Comparison of ENCODE assay signal across 8 mouse cellular contexts in the genomic region with DNA sequence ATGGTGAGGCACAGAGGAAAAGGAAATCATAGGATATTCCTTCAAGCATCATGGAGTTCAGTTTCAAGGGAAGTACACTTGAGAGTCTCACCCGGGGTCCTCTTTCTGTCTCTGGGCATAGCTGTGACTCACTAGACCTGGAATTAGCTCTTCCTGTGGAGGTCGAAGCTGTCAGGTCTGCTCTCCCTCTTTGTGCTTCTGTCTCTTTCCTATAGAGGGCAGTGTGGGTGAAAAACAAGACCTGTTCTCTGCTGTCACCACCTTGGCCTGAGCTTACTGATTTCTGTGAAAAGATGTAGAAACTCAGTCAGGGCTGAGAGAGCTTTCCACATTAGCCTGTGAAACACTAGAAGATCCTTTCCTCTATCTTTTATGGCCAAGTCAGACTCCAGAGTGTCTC. TPM values are rescaled to one million over a fixed set of nuclear protein-coding genes. Genes with fewer than 3 reads are reported as not detected.
DNase-seq lines count a peak whose midpoint lies in the region; ATAC-seq lines count a peak whose summit lies in the region.

No protein-coding gene starts in this region.

- H3K4me1 ChIP-seq in forebrain, embryonic 13.5 days: peaks cover 15% of the 10 kb centered on the region

- no peak overlapping the region for H3K27ac ChIP-seq in forebrain, embryonic 13.5 days

- H3K4me3 ChIP-seq in forebrain, embryonic 13.5 days: no peak overlapping the region

- intact Hi-C loops in gastrocnemius, postnatal 14 days (cut with DNase I; ENCODE audit: low total_unique reads): no loop called here

- DNase-seq in gastrocnemius, postnatal 10 days: peak; percentile 18
- DNase-seq in gastrocnemius, postnatal 14 days: no peak
- DNase-seq in c-Kit-positive CD71-negative TER-119-negative erythroid progenitor cells, embryonic 14.5 days (ENCODE audit: low read depth): peak; percentile 40
- DNase-seq in heart, postnatal 4 days: peak; percentile 47
- no peak for DNase-seq in spleen, postnatal 4 days (ENCODE audit: low spot score in 2 of 2)

- H3K9me3 ChIP-seq in forebrain, embryonic 13.5 days (replicated peaks): no peaks in the 10 kb centered on the region

- H3K4me2 ChIP-seq in forebrain, embryonic 13.5 days: no peak overlapping the region

- H3K27me3 ChIP-seq in forebrain, embryonic 13.5 days: no peaks in the 10 kb centered on the region

- 51% methylated on average over 2 of the region's 2 CpGs for WGBS in forebrain, embryonic 13.5 days

- no peaks in the 10 kb centered on the region for H3K36me3 ChIP-seq in forebrain, embryonic 13.5 days (ENCODE audit: poor library complexity, severe bottlenecking)

- ATAC-seq in CD4-positive, CD25-positive, alpha-beta regulatory T cell, adult 4 months: peak; percentile 90
- peak; percentile 93 for ATAC-seq in megakaryocyte progenitor cell, adult 5-6 weeks (replicated peaks; ENCODE audit: poor library complexity)
- ATAC-seq in forebrain, embryonic 13.5 days: no peak

- H3K9ac ChIP-seq in forebrain, embryonic 13.5 days: no peak overlapping the region

RNA-seq across cellular contexts. Expression of a gene that starts 43.2 kb away (rescaled TPM):
- total RNA-seq in gastrocnemius, postnatal 10 days (2021): 1 to 10 TPM in 1 of 2 experiments, under 1 TPM in 1; 0.47 to 8.2 TPM
- total RNA-seq in gastrocnemius, postnatal 14 days (2021): not detected
- not detected for polyA plus RNA-seq in CD4-positive, CD25-positive, alpha-beta regulatory T cell, adult 4 months (2017; shearing (Covaris generic))
- total RNA-seq in heart, postnatal 4 days (2021): under 1 TPM; 0.45 to 0.61 TPM
- total RNA-seq in megakaryocyte progenitor cell, adult 5-6 weeks (2015): not detected in 2 replicates
- not detected in 2 replicates for total RNA-seq in megakaryocyte progenitor cell, adult 5-6 weeks (2017)
- 1.2 and 5.4 TPM in 2 replicates for polyA plus RNA-seq in forebrain, embryonic 13.5 days (2015; fragmentation: Nextera tagmentation; extraction: Ambion mirVana)

RNA-seq across cellular contexts. Expression of a gene that starts 50.2 kb away (rescaled TPM):
- total RNA-seq in gastrocnemius, postnatal 10 days (2021): not detected
- total RNA-seq in gastrocnemius, postnatal 14 days (2021): not detected
- polyA plus RNA-seq in CD4-positive, CD25-positive, alpha-beta regulatory T cell, adult 4 months (2017; shearing (Covaris generic)): not detected
- not detected for total RNA-seq in heart, postnatal 4 days (2021)
- not detected in 2 replicates for total RNA-seq in megakaryocyte progenitor cell, adult 5-6 weeks (2015)
- not detected in 2 replicates for total RNA-seq in megakaryocyte progenitor cell, adult 5-6 weeks (2017)
- not detected in 2 replicates for polyA plus RNA-seq in forebrain, embryonic 13.5 days (2015; fragmentation: Nextera tagmentation; extraction: Ambion mirVana)

RNA-seq across cellular contexts. Expression of a gene that starts 55.3 kb away (rescaled TPM):
- total RNA-seq in gastrocnemius, postnatal 10 days (2021): not detected
- total RNA-seq in gastrocnemius, postnatal 14 days (2021): not detected
- not detected for polyA plus RNA-seq in CD4-positive, CD25-positive, alpha-beta regulatory T cell, adult 4 months (2017; shearing (Covaris generic))
- not detected for total RNA-seq in heart, postnatal 4 days (2021)
- not detected in 2 replicates for total RNA-seq in megakaryocyte progenitor cell, adult 5-6 weeks (2015)
- not detected in 2 replicates for total RNA-seq in megakaryocyte progenitor cell, adult 5-6 weeks (2017)
- polyA plus RNA-seq in forebrain, embryonic 13.5 days (2015; fragmentation: Nextera tagmentation; extraction: Ambion mirVana): 1.1 TPM in 1 of 2 replicates, not detected in the other

Comparison
In these comparisons a context has a peak if more than half of its experiments do, and no peak if none do; other contexts are left out.
1. DNase-seq: peak in gastrocnemius, postnatal 10 days (single experiment), c-Kit-positive CD71-negative TER-119-negative erythroid progenitor cells, embryonic 14.5 days (single experiment) and heart, postnatal 4 days (single experiment); none in gastrocnemius, postnatal 14 days (single experiment) and spleen, postnatal 4 days (0 of 2).